In genomic region chr3:116094288-116094687, GRCm38 (mm10) we compare ENCODE assay signal across 15 mouse cellular contexts.
"Had no signal": no experiment of that assay in that cellular context is flagged by ENCODE, and none has a peak within 500 bp of the region (broad histone marks: within the 10 kb centered on the region; RNA-seq: fewer than 3 reads in every experiment).

No protein-coding gene starts in this region.

- H3K4me3 ChIP-seq: neural tube, embryonic 15.5 days; stomach, embryonic 15.5 days had no signal

- H3K4me2 ChIP-seq: neural tube, embryonic 15.5 days; stomach, embryonic 15.5 days had no signal

- H3K36me3 ChIP-seq: neural tube, embryonic 15.5 days; stomach, embryonic 15.5 days had no signal

- H3K9me3 ChIP-seq: neural tube, embryonic 15.5 days; stomach, embryonic 15.5 days had no signal

- H3K27ac ChIP-seq: neural tube, embryonic 15.5 days; stomach, embryonic 15.5 days; stomach, postnatal 0 days had no signal

- H3K9ac ChIP-seq: neural tube, embryonic 15.5 days; stomach, embryonic 15.5 days had no signal

- H3K4me1 ChIP-seq: neural tube, embryonic 15.5 days; stomach, embryonic 15.5 days had no signal

- DNase-seq: retina, postnatal 1 day; right cerebral cortex, adult 18-20 months; right cerebral cortex, postnatal 14 days; right cerebral cortex, postnatal 25 days; right cerebral cortex, postnatal 4 days; spleen, adult 18-20 months; thymus, adult 18-20 months; thymus, adult 2 months; thymus, postnatal 14 days; thymus, postnatal 25 days; thymus, postnatal 36 days; thymus, postnatal 4 days had no signal

- H3K27me3 ChIP-seq: neural tube, embryonic 15.5 days; stomach, embryonic 15.5 days had no signal
